ENCODE assay signal across 8 mouse cellular contexts in genomic region chr9:119631899-119632533, GRCm38 (mm10). TPM values are rescaled to one million over a fixed set of nuclear protein-coding genes. Genes with fewer than 3 reads are reported as not detected.
DNase-seq lines count a peak whose midpoint lies in the region; ATAC-seq and TF ChIP-seq lines count a peak whose summit lies in the region.

No protein-coding gene starts in this region.

- 0 out of 2 replicates have a peak, but pooled peaks have one; percentile 36 for TF ChIP-seq EP300 in heart, adult 2 months (IDR thresholded peaks at IDR 0.05; ENCODE audit: insufficient read depth, low read depth, low read length)

- H3K36me3 ChIP-seq in forebrain, embryonic 14.5 days (ENCODE audit: control insufficient read depth, insufficient read depth, low read length): no peaks in the 10 kb centered on the region
- no peaks in the 10 kb centered on the region for H3K36me3 ChIP-seq in forebrain, embryonic 15.5 days
- H3K36me3 ChIP-seq in heart, adult 2 months (ENCODE audit: control insufficient read depth, insufficient read depth, low read length): no peaks in the 10 kb centered on the region
- no peaks in the 10 kb centered on the region for H3K36me3 ChIP-seq in kidney, embryonic 14.5 days (ENCODE audit: control insufficient read depth, insufficient read depth, low read length)
- no peaks in the 10 kb centered on the region for H3K36me3 ChIP-seq in stomach, embryonic 16.5 days (ENCODE audit: control insufficient read depth, insufficient read depth, low read length)

- peak; percentile 44 for DNase-seq in forebrain, embryonic 14.5 days (ENCODE audit: low spot score)
- peak; percentile 53 to 58 for DNase-seq in adrenal gland, postnatal 36 days
- DNase-seq in heart, adult 2 months: peak; percentile 50 to 71
- DNase-seq in thymus, postnatal 4 days: no peak
- no peak for DNase-seq in layer of hippocampus, postnatal 10 days (ENCODE audit: low spot score in 2 of 2)

- no peaks in the 10 kb centered on the region for H3K79me2 ChIP-seq in heart, adult 2 months (replicated peaks; ENCODE audit: control insufficient read depth, insufficient read depth, low read length)

- no peak for TF ChIP-seq POLR2A in heart, adult 2 months (IDR thresholded peaks at IDR 0.05; ENCODE audit: insufficient read depth, low read depth, low read length)

- TF ChIP-seq CTCF in heart, adult 2 months (IDR thresholded peaks at IDR 0.05): no peak

- no peaks in the 10 kb centered on the region for H3K9me3 ChIP-seq in forebrain, embryonic 14.5 days (replicated peaks; ENCODE audit: control insufficient read depth, low read length)
- H3K9me3 ChIP-seq in forebrain, embryonic 15.5 days: no peaks in the 10 kb centered on the region
- no peaks in the 10 kb centered on the region for H3K9me3 ChIP-seq in kidney, embryonic 14.5 days (ENCODE audit: control insufficient read depth, low read length)
- H3K9me3 ChIP-seq in stomach, embryonic 16.5 days (replicated peaks; ENCODE audit: control insufficient read depth, low read length): no peaks in the 10 kb centered on the region

- H3K4me2 ChIP-seq in forebrain, embryonic 14.5 days (ENCODE audit: low read length): no peak overlapping the region
- no peak overlapping the region for H3K4me2 ChIP-seq in forebrain, embryonic 15.5 days (replicated peaks)
- H3K4me2 ChIP-seq in kidney, embryonic 14.5 days (replicated peaks; ENCODE audit: low read depth, low read length): 0 out of 2 replicates have a peak overlapping the region, but pooled peaks have one; percentile 2
- no peak overlapping the region for H3K4me2 ChIP-seq in stomach, embryonic 16.5 days (ENCODE audit: low read depth, low read length)

- peaks cover 11% of the 10 kb centered on the region; the same call in 1 of the 2 replicates for H3K4me1 ChIP-seq in forebrain, embryonic 14.5 days (ENCODE audit: control insufficient read depth, insufficient read depth, low read length)
- peaks cover 15% of the 10 kb centered on the region for H3K4me1 ChIP-seq in forebrain, embryonic 15.5 days
- H3K4me1 ChIP-seq in heart, adult 2 months (ENCODE audit: control insufficient read depth, insufficient read depth, low read length): peaks cover 6% of the 10 kb centered on the region
- H3K4me1 ChIP-seq in kidney, embryonic 14.5 days (ENCODE audit: control insufficient read depth, insufficient read depth, low read length): peaks cover 15% of the 10 kb centered on the region
- no peaks in the 10 kb centered on the region for H3K4me1 ChIP-seq in stomach, embryonic 16.5 days (ENCODE audit: control insufficient read depth, insufficient read depth, low read length)

- intact Hi-C loops in heart, adult 2 months (cut with DNase I): no loop called here

- WGBS in forebrain, embryonic 14.5 days: 54% methylated on average over 15 of the region's 15 CpGs
- 44% methylated on average over 15 of the region's 15 CpGs for WGBS in forebrain, embryonic 15.5 days
- WGBS in heart, adult 2 months: 10% methylated on average over 15 of the region's 15 CpGs
- WGBS in kidney, embryonic 14.5 days: 9% methylated on average over 15 of the region's 15 CpGs
- 26% methylated on average over 15 of the region's 15 CpGs for WGBS in stomach, embryonic 16.5 days

- no peak overlapping the region for H3K4me3 ChIP-seq in forebrain, embryonic 14.5 days (ENCODE audit: low read depth, low read length)
- no peak overlapping the region for H3K4me3 ChIP-seq in forebrain, embryonic 15.5 days
- H3K4me3 ChIP-seq in heart, adult 2 months: no peak overlapping the region
- H3K4me3 ChIP-seq in kidney, embryonic 14.5 days (ENCODE audit: low read length): no peak overlapping the region
- H3K4me3 ChIP-seq in stomach, embryonic 16.5 days (replicated peaks; ENCODE audit: low read length): no peak overlapping the region

- H3K27me3 ChIP-seq in forebrain, embryonic 14.5 days (replicated peaks; ENCODE audit: control insufficient read depth, insufficient read depth, low read length): no peaks in the 10 kb centered on the region
- H3K27me3 ChIP-seq in forebrain, embryonic 15.5 days: no peaks in the 10 kb centered on the region
- H3K27me3 ChIP-seq in heart, adult 2 months (ENCODE audit: control insufficient read depth, insufficient read depth, low read length): no peaks in the 10 kb centered on the region
- H3K27me3 ChIP-seq in kidney, embryonic 14.5 days (ENCODE audit: control insufficient read depth, insufficient read depth, low read length): peaks cover 78% of the 10 kb centered on the region
- H3K27me3 ChIP-seq in stomach, embryonic 16.5 days (ENCODE audit: control insufficient read depth, insufficient read depth, low read length): no peaks in the 10 kb centered on the region; the same call in 1 of the 2 replicates

- no peak overlapping the region for H3K9ac ChIP-seq in forebrain, embryonic 14.5 days (ENCODE audit: low read length)
- no peak overlapping the region for H3K9ac ChIP-seq in forebrain, embryonic 15.5 days (replicated peaks)
- H3K9ac ChIP-seq in heart, adult 2 months (ENCODE audit: low read depth, low read length): no peak overlapping the region
- H3K9ac ChIP-seq in kidney, embryonic 14.5 days (ENCODE audit: low read depth, low read length): no peak overlapping the region
- H3K9ac ChIP-seq in stomach, embryonic 16.5 days (ENCODE audit: low read length): no peak overlapping the region

- no peak overlapping the region for H3K27ac ChIP-seq in forebrain, embryonic 14.5 days (ENCODE audit: low read depth, low read length)
- H3K27ac ChIP-seq in forebrain, embryonic 15.5 days (replicated peaks): no peak overlapping the region
- H3K27ac ChIP-seq in heart, adult 2 months: no peak overlapping the region
- H3K27ac ChIP-seq in kidney, embryonic 14.5 days (ENCODE audit: low read depth, low read length): no peak overlapping the region
- H3K27ac ChIP-seq in stomach, embryonic 16.5 days (ENCODE audit: low read length): no peak overlapping the region

- 0 out of 2 replicates have a peak, but pooled peaks have one; percentile 50 for ATAC-seq in forebrain, embryonic 14.5 days
- ATAC-seq in forebrain, embryonic 15.5 days (replicated peaks): no peak
- peak; percentile 86 for ATAC-seq in kidney, embryonic 14.5 days (ENCODE audit: low FRiP score, low TSS enrichment)
- ATAC-seq in stomach, embryonic 16.5 days (ENCODE audit: insufficient read depth, low FRiP score): peak; percentile 23; the same call in 1 of the 2 replicates

RNA-seq across cellular contexts. Expression of gene Scn5a, which starts 53.2 kb away (rescaled TPM):
- 0.39 and 0.59 TPM in 2 replicates for polyA plus RNA-seq in forebrain, embryonic 14.5 days (2014; fragmentation: Nextera tagmentation; extraction: Ambion mirVana)
- polyA plus RNA-seq in forebrain, embryonic 15.5 days (2015; fragmentation: Nextera tagmentation; extraction: Ambion mirVana): 0.79 TPM in 2 replicates
- total RNA-seq in adrenal gland, postnatal 36 days (2021): under 1 TPM; 0.10 TPM
- total RNA-seq in heart, adult 2 months (2021): 100 to 1,000 TPM; 161 to 173 TPM
- polyA plus RNA-seq in heart, adult 2 months (2012; rRNA removed): 101 and 117 TPM in 2 replicates
- polyA plus RNA-seq in kidney, embryonic 14.5 days (2014; fragmentation: Nextera tagmentation; extraction: Ambion mirVana): 0.03 and 0.27 TPM in 2 replicates
- 0.22 and 0.31 TPM in 2 replicates for polyA plus RNA-seq in stomach, embryonic 16.5 days (2015; fragmentation: Nextera tagmentation; extraction: Ambion mirVana)
- total RNA-seq in layer of hippocampus, postnatal 10 days (2021): 1 to 10 TPM; 1.4 to 1.5 TPM

Comparison
In these comparisons a context has a peak if more than half of its experiments do, and no peak if none do; other contexts are left out.
1. DNase-seq: peak in forebrain, embryonic 14.5 days (single experiment), adrenal gland, postnatal 36 days (2 of 2) and heart, adult 2 months (2 of 2); none in thymus, postnatal 4 days (single experiment) and layer of hippocampus, postnatal 10 days (0 of 2).
2. RNA of gene Scn5a, which starts 53.2 kb away (polyA plus RNA-seq): 101 to 117 TPM in heart, adult 2 months; 0.79 TPM in forebrain, embryonic 15.5 days, 0.39 to 0.59 TPM in forebrain, embryonic 14.5 days, 0.03 to 0.27 TPM in kidney, embryonic 14.5 days and 0.22 to 0.31 TPM in stomach, embryonic 16.5 days; every median in the first group is over 10 times any median in the second.